ENCODE assay signal across 8 mouse cellular contexts in genomic region chr19:37886355-37887120, GRCm38 (mm10).
DNase-seq lines count a peak whose midpoint lies in the region; ATAC-seq and TF ChIP-seq lines count a peak whose summit lies in the region.

No protein-coding gene starts in this region.

- TF ChIP-seq POLR2A in CH12.LX (IDR thresholded peaks at IDR 0.05; ENCODE audit: low read depth, low read length) = no peak

- in situ Hi-C loops in CH12.LX (cut with MboI; ENCODE audit: low pct_ligation_motif_present, low pct_unique_long_range_greater_than_20kb, low sequenced_read_pairs) = loop anchor here (25.0 kb wide), 1 partner anchor 299 kb away; no protein-coding TSS in a partner anchor

- H3K4me1 ChIP-seq in CH12.LX (ENCODE audit: control insufficient read depth in 1 of 2, insufficient read depth in 2 of 2) = peaks cover 0 to 4% of the 10 kb centered on the region in 2 experiments; a peak in 2 of 4 replicates
- H3K4me1 ChIP-seq in heart, embryonic 12.5 days (replicated peaks) = peaks cover 4% of the 10 kb centered on the region; the same call in 1 of the 2 replicates
- no peaks in the 10 kb centered on the region; the same call in 1 of the 2 replicates for H3K4me1 ChIP-seq in kidney, postnatal 0 days (replicated peaks; ENCODE audit: insufficient read depth, low read length)
- no peaks in the 10 kb centered on the region for H3K4me1 ChIP-seq in liver, embryonic 12.5 days
- H3K4me1 ChIP-seq in neural tube, embryonic 13.5 days (replicated peaks) = no peaks in the 10 kb centered on the region; the same call in 1 of the 2 replicates

- WGBS in heart, embryonic 12.5 days = 14% methylated on average over 15 of the region's 15 CpGs
- 12% methylated on average over 15 of the region's 15 CpGs for WGBS in kidney, postnatal 0 days
- 11% methylated on average over 15 of the region's 15 CpGs for WGBS in liver, embryonic 12.5 days (ENCODE audit: insufficient replicate concordance)
- 11% methylated on average over 15 of the region's 15 CpGs for WGBS in neural tube, embryonic 13.5 days

- peak; percentile 58 to 76; a peak in 3 of 4 replicates for TF ChIP-seq CTCF in CH12.LX (conservative IDR thresholded peaks at IDR 0.05 in 1 of 2, IDR thresholded peaks at IDR 0.05 in 1 of 2; ENCODE audit: low read depth in 2 of 2, low read length in 2 of 2)
- TF ChIP-seq CTCF in kidney, postnatal 0 days (IDR thresholded peaks at IDR 0.05; ENCODE audit: low read depth) = peak; percentile 91

- H3K27me3 ChIP-seq in CH12.LX (replicated peaks) = no peaks in the 10 kb centered on the region
- H3K27me3 ChIP-seq in heart, embryonic 12.5 days (replicated peaks) = peaks cover 21% of the 10 kb centered on the region
- no peaks in the 10 kb centered on the region for H3K27me3 ChIP-seq in kidney, postnatal 0 days (ENCODE audit: insufficient read depth, low read length)
- H3K27me3 ChIP-seq in liver, embryonic 12.5 days (replicated peaks) = peaks cover 39% of the 10 kb centered on the region
- peaks cover 36% of the 10 kb centered on the region for H3K27me3 ChIP-seq in neural tube, embryonic 13.5 days

- peak; percentile 37 for DNase-seq in CH12.LX (ENCODE audit: extremely low read depth)
- DNase-seq in adrenal gland, adult 8-10 months = peak; percentile 4
- peak; percentile 80 for DNase-seq in embryo, embryonic 9.5 days (ENCODE audit: extremely low spot score)
- peak; percentile 89 for DNase-seq in kidney, postnatal 0 days (ENCODE audit: low spot score)
- no peak for DNase-seq in natural killer cell, adult 2 months (ENCODE audit: low spot score in 2 of 2)

- TF ChIP-seq RAD21 in CH12.LX (IDR thresholded peaks at IDR 0.05; ENCODE audit: low read depth, low read length) = peak; percentile 79

- H3K9ac ChIP-seq in CH12.LX (ENCODE audit: insufficient read depth, low read depth) = no peak overlapping the region
- H3K9ac ChIP-seq in heart, embryonic 12.5 days = no peak overlapping the region
- H3K9ac ChIP-seq in kidney, postnatal 0 days (ENCODE audit: low read depth, low read length) = no peak overlapping the region
- no peak overlapping the region for H3K9ac ChIP-seq in liver, embryonic 12.5 days
- H3K9ac ChIP-seq in neural tube, embryonic 13.5 days = peak overlapping the region; percentile 65

- dilution Hi-C loops in CH12.LX (cut with MboI; ENCODE audit: extremely low pct_ligation_motif_present, extremely low pct_unique_long_range_greater_than_20kb, low sequenced_read_pairs) = no loop called here

- peak overlapping the region; percentile 4; the same call in 1 of the 2 replicates for H3K4me2 ChIP-seq in CH12.LX (ENCODE audit: insufficient read depth, low read depth, poor library complexity, severe bottlenecking)
- H3K4me2 ChIP-seq in heart, embryonic 12.5 days = peak overlapping the region; percentile 63
- H3K4me2 ChIP-seq in kidney, postnatal 0 days (ENCODE audit: low read length) = peak overlapping the region; percentile 49
- H3K4me2 ChIP-seq in liver, embryonic 12.5 days = peak overlapping the region; percentile 47
- H3K4me2 ChIP-seq in neural tube, embryonic 13.5 days = peak overlapping the region; percentile 59

- no peaks in the 10 kb centered on the region for H3K79me2 ChIP-seq in CH12.LX (replicated peaks; ENCODE audit: control insufficient read depth, extremely low read depth, insufficient read depth, poor library complexity, severe bottlenecking)

- H3K9me3 ChIP-seq in CH12.LX (replicated peaks; ENCODE audit: low read length) = no peaks in the 10 kb centered on the region
- H3K9me3 ChIP-seq in heart, embryonic 12.5 days (replicated peaks) = no peaks in the 10 kb centered on the region
- no peaks in the 10 kb centered on the region for H3K9me3 ChIP-seq in kidney, postnatal 0 days (replicated peaks; ENCODE audit: low read length)
- H3K9me3 ChIP-seq in liver, embryonic 12.5 days (replicated peaks) = no peaks in the 10 kb centered on the region
- H3K9me3 ChIP-seq in neural tube, embryonic 13.5 days = no peaks in the 10 kb centered on the region

- no peak for TF ChIP-seq EP300 in CH12.LX (IDR thresholded peaks at IDR 0.05; ENCODE audit: low read length)

- no peaks in the 10 kb centered on the region for H3K36me3 ChIP-seq in CH12.LX (replicated peaks in 1 of 2; ENCODE audit: control insufficient read depth in 1 of 2, insufficient read depth in 1 of 2, low read length in 1 of 2)
- H3K36me3 ChIP-seq in heart, embryonic 12.5 days = no peaks in the 10 kb centered on the region
- H3K36me3 ChIP-seq in kidney, postnatal 0 days (ENCODE audit: insufficient read depth, low read length) = no peaks in the 10 kb centered on the region
- no peaks in the 10 kb centered on the region for H3K36me3 ChIP-seq in liver, embryonic 12.5 days
- no peaks in the 10 kb centered on the region for H3K36me3 ChIP-seq in neural tube, embryonic 13.5 days

- no peak overlapping the region for H3K27ac ChIP-seq in CH12.LX (ENCODE audit: insufficient read depth, low read depth)
- no peak overlapping the region for H3K27ac ChIP-seq in heart, embryonic 12.5 days (ENCODE audit: poor library complexity, severe bottlenecking)
- no peak overlapping the region for H3K27ac ChIP-seq in kidney, postnatal 0 days
- H3K27ac ChIP-seq in liver, embryonic 12.5 days = no peak overlapping the region
- H3K27ac ChIP-seq in neural tube, embryonic 13.5 days (replicated peaks) = no peak overlapping the region

- no peak for ATAC-seq in heart, embryonic 12.5 days (ENCODE audit: insufficient number of reproducible peaks, low FRiP score)
- 0 out of 2 replicates have a peak, but pooled peaks have one; percentile 42 for ATAC-seq in kidney, postnatal 0 days (replicated peaks; ENCODE audit: low FRiP score, low read depth)
- no peak for ATAC-seq in liver, embryonic 12.5 days
- peak; percentile 84 for ATAC-seq in neural tube, embryonic 13.5 days (ENCODE audit: low read depth)

- no peak overlapping the region for H3K4me3 ChIP-seq in CH12.LX (replicated peaks in 1 of 3; ENCODE audit: low read depth in 2 of 3, low read length in 2 of 3, poor library complexity in 1 of 3)
- peak overlapping the region; percentile 29 for H3K4me3 ChIP-seq in heart, embryonic 12.5 days
- no peak overlapping the region for H3K4me3 ChIP-seq in kidney, postnatal 0 days (replicated peaks; ENCODE audit: low read depth, low read length)
- no peak overlapping the region for H3K4me3 ChIP-seq in liver, embryonic 12.5 days
- peak overlapping the region; percentile 35 for H3K4me3 ChIP-seq in neural tube, embryonic 13.5 days

TF ChIP-seq in CH12.LX, 34 proteins besides CTCF, POLR2A, EP300 and RAD21:
- TF ChIP-seq NELFE (IDR thresholded peaks at IDR 0.05; ENCODE audit: low read depth, low read length) = no peak
- TF ChIP-seq NRF1 (IDR thresholded peaks at IDR 0.05; ENCODE audit: low read depth, low read length) = no peak
- no peak for TF ChIP-seq RCOR1 (conservative IDR thresholded peaks at IDR 0.05; ENCODE audit: low read depth, low read length)
- TF ChIP-seq IRF4 (IDR thresholded peaks at IDR 0.05; ENCODE audit: low read depth, low read length) = no peak
- TF ChIP-seq MAX (IDR thresholded peaks at IDR 0.05; ENCODE audit: low read length) = no peak
- TF ChIP-seq ZC3H11A (IDR thresholded peaks at IDR 0.05; ENCODE audit: low read depth, low read length) = peak; percentile 53
- TF ChIP-seq MYC (IDR thresholded peaks at IDR 0.05; ENCODE audit: low read depth, low read length) = no peak
- TF ChIP-seq MAFK (IDR thresholded peaks at IDR 0.05; ENCODE audit: insufficient replicate concordance, low read length) = no peak
- TF ChIP-seq ZMIZ1 (IDR thresholded peaks at IDR 0.05; ENCODE audit: low read depth, low read length) = no peak
- no peak for TF ChIP-seq ETS1 (conservative IDR thresholded peaks at IDR 0.05; ENCODE audit: low read depth, low read length)
- no peak for TF ChIP-seq BHLHE40 (IDR thresholded peaks at IDR 0.05; ENCODE audit: low read depth, low read length)
- TF ChIP-seq SMC3 (IDR thresholded peaks at IDR 0.05; ENCODE audit: low read depth, low read length) = peak; percentile 77
- no peak for TF ChIP-seq USF1 (IDR thresholded peaks at IDR 0.05; ENCODE audit: low read depth, low read length)

Comparison
In these comparisons a context has a peak if more than half of its experiments do, and no peak if none do; other contexts are left out.
1. DNase-seq: peak in CH12.LX (single experiment), adrenal gland, adult 8-10 months (single experiment), embryo, embryonic 9.5 days (single experiment) and kidney, postnatal 0 days (single experiment); none in natural killer cell, adult 2 months (0 of 2).
2. H3K4me2 ChIP-seq: peak in every context shown above with its lines; median percentile 63 in heart, embryonic 12.5 days; 59 in neural tube, embryonic 13.5 days; 49 in kidney, postnatal 0 days; 47 in liver, embryonic 12.5 days; 4 in CH12.LX.
3. H3K4me3 ChIP-seq: peak in heart, embryonic 12.5 days (single experiment) and neural tube, embryonic 13.5 days (single experiment); none in CH12.LX (0 of 3), kidney, postnatal 0 days (single experiment) and liver, embryonic 12.5 days (single experiment).
4. ATAC-seq: peak in kidney, postnatal 0 days (single experiment) and neural tube, embryonic 13.5 days (single experiment); none in heart, embryonic 12.5 days (single experiment) and liver, embryonic 12.5 days (single experiment).